Mouse (Mus musculus) G1E (cell line): ENCODE results near the gene Tmem19.

Experiments used
- CTCF ChIP-seq: IDR thresholded peaks from 2 replicates; pipeline ENCODE4 v1.5.1; 2012; ENCODE audit warnings: low read depth, low read length, inconsistent platforms, mixed read lengths
- GATA1 ChIP-seq: IDR thresholded peaks from 2 replicates; pipeline ENCODE4 v1.6.1; 2012; ENCODE audit warnings: borderline replicate concordance, low read length, inconsistent platforms, mixed read lengths
- GATA2 ChIP-seq: IDR thresholded peaks from 2 replicates; pipeline ENCODE4 v1.6.1; 2012; ENCODE audit warnings: low read depth, low read length, inconsistent platforms, borderline replicate concordance
- TAL1 ChIP-seq: conservative IDR thresholded peaks from 2 replicates; pipeline ENCODE4 v1.6.1; 2012; ENCODE audit warnings: low read depth, low read length, inconsistent platforms, mixed read lengths

- TF ChIP-seq CTCF: no peak
- TF ChIP-seq GATA1: no peak
- no peak for TF ChIP-seq TAL1
- no peak for TF ChIP-seq GATA2
These were observed 53.1 kb downstream of the Tmem19 start for GRCm38 (mm10) chr10:115309191-115309590.
